Mouse (Mus musculus): ENCODE measurements at regions not wholly inside any gene's neighbourhood (a gene's known extent, or its start where the extent isn't known, plus 50 kb on each side); places are given as distances from the start of the nearest gene placed in this dataset.

- TF ChIP-seq CTCF (IDR thresholded peaks at IDR 0.05; ENCODE audit: borderline replicate concordance, insufficient read depth, low read depth, low read length) (no peak), POLR2A (IDR thresholded peaks at IDR 0.05; ENCODE audit: borderline replicate concordance, insufficient read depth, low read length) (no peak)
Observed at GRCm38 (mm10) chr15:44860204-44860806, 4726.1 kb downstream of the 9330182O14Rik start.
